Mouse (Mus musculus) hindbrain, postnatal 0 days (tissue): ENCODE measurements at regions not wholly inside any gene's neighbourhood (a gene's known extent, or its start where the extent isn't known, plus 50 kb on each side); places are given as distances from the start of the nearest gene placed in this dataset.

ENCODE experiments used
- ATAC-seq: fragments of 200-750 bp; cut with Nextera tagmentation; 2 replicates; pipeline ENCODE4 v1.8.0; 2017; ENCODE audit warnings: mild to moderate bottlenecking, moderate TSS enrichment, moderate library complexity
- DNase-seq: peaks from one replicate; pipeline ENCODE4 v3.0.0-alpha.2; 2015; ENCODE audit warnings: low spot score
- H3K27ac ChIP-seq: fragments of 300-500 bp; sonication (generic); 2 replicates; pipeline ENCODE4 v1.5.1; 2014; ENCODE audit warnings: mild to moderate bottlenecking
- H3K27me3 ChIP-seq: fragments of 300-500 bp; sonication (generic); 2 replicates; pipeline ENCODE4 v1.6.1; 2014; ENCODE audit warnings: low read length, mixed read lengths; ENCODE audit not compliant: insufficient read depth
- H3K36me3 ChIP-seq: fragments of 300-500 bp; sonication (generic); 2 replicates; pipeline ENCODE4 v1.6.1; 2014; ENCODE audit warnings: low read length, mixed read lengths; ENCODE audit not compliant: insufficient read depth
- H3K4me1 ChIP-seq: fragments of 300-500 bp; sonication (generic); 2 replicates; pipeline ENCODE4 v1.6.1; 2014; ENCODE audit warnings: antibody characterized with exemption, low read length, mixed read lengths; ENCODE audit not compliant: insufficient read depth
- H3K4me2 ChIP-seq: fragments of 300-500 bp; sonication (generic); 2 replicates; pipeline ENCODE4 v1.6.1; 2014; ENCODE audit warnings: low read depth, mild to moderate bottlenecking, low read length, moderate library complexity, mixed read lengths
- H3K4me3 ChIP-seq: fragments of 300-500 bp; sonication (generic); 2 replicates; pipeline ENCODE4 v1.5.1; 2014; ENCODE audit warnings: low read length
- H3K9ac ChIP-seq: fragments of 300-500 bp; sonication (generic); replicated peaks from 2 replicates; pipeline ENCODE4 v1.6.1; 2014; ENCODE audit warnings: mild to moderate bottlenecking, low read length, moderate library complexity, mixed read lengths
- H3K9me3 ChIP-seq: fragments of 300-500 bp; sonication (generic); 2 replicates; pipeline ENCODE4 v1.6.1; 2016; ENCODE audit warnings: low read length, mixed read lengths
- CTCF ChIP-seq: IDR thresholded peaks from 2 replicates; pipeline ENCODE4 v1.5.1; 2016; ENCODE audit warnings: antibody characterized with exemption, control low read depth, low read depth
- WGBS: fragments of 180-500 bp; shearing (Covaris S2); extraction: QIAGEN DNeasy Blood & Tissue Kit; methylation state at CpG from one replicate; pipeline ENCODE4 v1.1.7; 2014; 5-methylcytosine and 5-hydroxymethylcytosine counted together

- no peak for TF ChIP-seq CTCF
- no peak for ATAC-seq
- H3K9ac ChIP-seq, result no peak overlapping the region
- H3K27ac ChIP-seq, result no peak overlapping the region
- H3K4me1 ChIP-seq, result no peaks in the 10 kb centered on the region
- WGBS, result 90% methylated on average over 9 of the region's 9 CpGs
- no peaks in the 10 kb centered on the region for H3K36me3 ChIP-seq
- no peaks in the 10 kb centered on the region for H3K27me3 ChIP-seq
- DNase-seq, result no peak
- H3K9me3 ChIP-seq, result no peaks in the 10 kb centered on the region
- H3K4me3 ChIP-seq, result no peak overlapping the region
- H3K4me2 ChIP-seq, result no peak overlapping the region
Observed at GRCm38 (mm10) chr14:46671482-46672225, 88.7 kb upstream of the Cdkn3 start.

- DNase-seq, result no peak
- no peaks in the 10 kb centered on the region for H3K9me3 ChIP-seq
- ATAC-seq, result no peak
- H3K27me3 ChIP-seq, result no peaks in the 10 kb centered on the region
- no peak overlapping the region for H3K27ac ChIP-seq
- H3K4me2 ChIP-seq, result no peak overlapping the region
- 96% methylated on average over 2 of the region's 2 CpGs for WGBS
- no peaks in the 10 kb centered on the region for H3K4me1 ChIP-seq
- no peak overlapping the region for H3K9ac ChIP-seq
- no peak overlapping the region for H3K4me3 ChIP-seq
- H3K36me3 ChIP-seq, result no peaks in the 10 kb centered on the region
- TF ChIP-seq CTCF, result no peak
Observed at GRCm38 (mm10) chr14:46671062-46671461, 89.3 kb upstream of the Cdkn3 start.

DNA sequence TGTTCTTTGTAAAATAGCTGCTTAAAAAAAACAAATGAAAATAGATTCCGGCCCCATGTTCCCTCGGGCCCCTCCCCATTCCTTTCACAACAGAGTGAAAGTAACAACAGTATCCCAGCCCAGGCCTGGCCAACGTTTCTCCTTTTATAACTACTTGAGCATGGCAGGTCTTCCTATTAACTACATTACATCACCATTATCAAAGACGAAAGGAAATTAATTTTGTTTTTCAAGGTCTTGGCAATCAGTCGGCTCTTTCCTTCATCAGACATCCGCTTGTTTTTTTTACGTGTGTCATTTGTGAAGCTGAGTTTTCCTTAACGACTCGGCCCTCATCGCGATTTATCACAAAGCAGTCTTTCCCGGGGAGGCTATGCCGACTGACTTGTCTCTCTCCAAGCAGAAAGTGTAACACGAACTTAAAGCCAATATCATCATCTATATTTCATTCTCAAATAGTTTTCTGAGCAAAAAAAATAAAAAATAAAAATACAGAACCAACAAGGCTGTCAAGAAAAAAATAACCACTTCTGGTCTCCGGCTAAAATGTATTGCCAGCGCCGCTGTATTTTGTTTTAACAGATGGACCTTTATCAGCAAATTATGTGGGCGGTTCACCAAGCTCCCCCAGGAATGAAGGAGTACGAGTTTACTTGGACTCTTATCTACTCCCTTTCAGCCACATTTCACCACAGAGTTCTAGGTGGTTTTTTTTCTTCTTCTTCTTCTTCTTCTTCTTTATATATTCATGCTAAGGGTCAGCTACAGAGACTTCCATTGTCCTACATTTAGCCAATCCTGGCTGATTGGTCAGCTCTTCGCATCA lies 89.9 kb upstream of the Cdkn3 start:
- no peak for DNase-seq
- no peak overlapping the region for H3K27ac ChIP-seq
- H3K27me3 ChIP-seq, result no peaks in the 10 kb centered on the region
- ATAC-seq, result no peak
- no peak overlapping the region for H3K9ac ChIP-seq
- no peaks in the 10 kb centered on the region for H3K36me3 ChIP-seq
- 82% methylated on average over 20 of the region's 20 CpGs for WGBS
- H3K9me3 ChIP-seq, result no peaks in the 10 kb centered on the region
- H3K4me2 ChIP-seq, result no peak overlapping the region
- TF ChIP-seq CTCF, result no peak
- H3K4me1 ChIP-seq, result no peaks in the 10 kb centered on the region
- no peak overlapping the region for H3K4me3 ChIP-seq

DNA sequence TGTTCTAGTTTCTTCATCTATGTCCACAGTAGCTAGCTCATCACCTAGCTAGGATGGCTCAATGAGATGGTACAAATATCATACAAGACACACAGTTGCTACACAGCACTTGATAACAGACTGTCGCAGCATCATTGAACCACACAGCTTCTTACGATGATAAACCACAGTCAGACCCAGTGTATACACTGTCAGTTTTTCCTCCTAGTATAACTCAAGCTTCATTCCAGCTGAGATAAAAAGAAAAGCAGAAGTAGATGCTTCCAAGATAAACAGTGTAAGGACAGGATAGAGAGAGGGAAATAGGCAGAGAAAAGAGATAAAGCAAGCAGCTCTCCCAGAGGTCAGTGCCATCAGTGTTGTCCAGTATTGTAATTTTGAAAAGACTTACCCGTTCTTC lies 92.1 kb upstream of the Cdkn3 start:
- ATAC-seq (no peak), DNase-seq (no peak)
- H3K9me3 ChIP-seq, result no peaks in the 10 kb centered on the region
- no peaks in the 10 kb centered on the region for H3K36me3 ChIP-seq
- no peak overlapping the region for H3K27ac ChIP-seq
- H3K4me1 ChIP-seq, result no peaks in the 10 kb centered on the region
- no peak overlapping the region for H3K4me3 ChIP-seq
- H3K27me3 ChIP-seq, result 0 out of 2 replicates have a peak, but pooled peaks cover 3% of the 10 kb centered on the region
- TF ChIP-seq CTCF, result no peak
- H3K4me2 ChIP-seq, result no peak overlapping the region
- whole genome bisulfite sequencing, result 88% methylated on average over 3 of the region's 3 CpGs
- H3K9ac ChIP-seq, result no peak overlapping the region

- no peak for DNase-seq
- no peak overlapping the region for H3K27ac ChIP-seq
- H3K4me3 ChIP-seq, result no peak overlapping the region
- H3K4me1 ChIP-seq, result peaks cover 6% of the 10 kb centered on the region
- no peak overlapping the region for H3K9ac ChIP-seq
- no peaks in the 10 kb centered on the region for H3K9me3 ChIP-seq
- 80% methylated on average over 6 of the region's 6 CpGs for WGBS
- no peak for ATAC-seq
- no peak for TF ChIP-seq CTCF
- no peaks in the 10 kb centered on the region for H3K36me3 ChIP-seq
- H3K4me2 ChIP-seq, result no peak overlapping the region
- 0 out of 2 replicates have a peak, but pooled peaks cover 4% of the 10 kb centered on the region for H3K27me3 ChIP-seq
Observed at GRCm38 (mm10) chr14:46664305-46664704, 96.0 kb upstream of the Cdkn3 start.

- 79% methylated on average over 5 of the region's 5 CpGs for WGBS
- peaks cover 6% of the 10 kb centered on the region for H3K4me1 ChIP-seq
- DNase-seq (no peak), ATAC-seq (no peak)
- no peaks in the 10 kb centered on the region for H3K36me3 ChIP-seq
- no peak overlapping the region for H3K4me3 ChIP-seq
- H3K9ac ChIP-seq, result no peak overlapping the region
- TF ChIP-seq CTCF, result no peak
- no peak overlapping the region for H3K27ac ChIP-seq
- no peak overlapping the region for H3K4me2 ChIP-seq
- H3K9me3 ChIP-seq, result no peaks in the 10 kb centered on the region
- 0 out of 2 replicates have a peak, but pooled peaks cover 4% of the 10 kb centered on the region for H3K27me3 ChIP-seq
Observed at GRCm38 (mm10) chr14:46663529-46663928, 96.8 kb upstream of the Cdkn3 start.
